Mouse (Mus musculus): ENCODE data around the gene Cul9.

The Cul9 gene

GRCm38 (mm10) chr17:46555673-46556583 is 9.7 kb upstream of the Cul9 start, which contains the start of gene Srf:
Gene Srf, minus strand, starts transcription at chr17:46556175.
- TF ChIP-seq GATA4 (IDR thresholded peaks at IDR 0.05; ENCODE audit: insufficient replicate concordance, low read length), result no peak

- TF ChIP-seq GATA4 (IDR thresholded peaks at IDR 0.05; ENCODE audit: insufficient replicate concordance, low read length), result no peak
These were observed 8.9 kb upstream of the Cul9 start for GRCm38 (mm10) chr17:46554977-46555672.

GRCm38 (mm10) chr17:46554646-46554976 is 8.4 kb upstream of the Cul9 start:
- no peak for TF ChIP-seq GATA4 (IDR thresholded peaks at IDR 0.05; ENCODE audit: insufficient replicate concordance, low read length)

GRCm38 (mm10) chr17:46553926-46554325 is 7.7 kb upstream of the Cul9 start:
- TF ChIP-seq GATA4 (IDR thresholded peaks at IDR 0.05; ENCODE audit: insufficient replicate concordance, low read length), result no peak

GRCm38 (mm10) chr17:46553469-46553868 is 7.3 kb upstream of the Cul9 start:
- TF ChIP-seq GATA4 (IDR thresholded peaks at IDR 0.05; ENCODE audit: insufficient replicate concordance, low read length), result no peak

GRCm38 (mm10) chr17:46552841-46553423 is 6.7 kb upstream of the Cul9 start:
- TF ChIP-seq GATA4 (IDR thresholded peaks at IDR 0.05; ENCODE audit: insufficient replicate concordance, low read length), result peak; percentile 82; the same call in 1 of the 2 replicates

- TF ChIP-seq GATA4 (IDR thresholded peaks at IDR 0.05; ENCODE audit: insufficient replicate concordance, low read length), result no peak
These were observed 6.0 kb upstream of the Cul9 start for GRCm38 (mm10) chr17:46552151-46552550.

GRCm38 (mm10) chr17:46551369-46551768 is 5.2 kb upstream of the Cul9 start:
- no peak for TF ChIP-seq GATA4 (IDR thresholded peaks at IDR 0.05; ENCODE audit: insufficient replicate concordance, low read length)

GRCm38 (mm10) chr17:46550904-46551303 is 4.7 kb upstream of the Cul9 start:
- no peak for TF ChIP-seq GATA4 (IDR thresholded peaks at IDR 0.05; ENCODE audit: insufficient replicate concordance, low read length)

- TF ChIP-seq GATA4 (IDR thresholded peaks at IDR 0.05; ENCODE audit: insufficient replicate concordance, low read length), result no peak
These were observed 3.5 kb upstream of the Cul9 start for GRCm38 (mm10) chr17:46549642-46550041.

GRCm38 (mm10) chr17:46549193-46549592 is 3.0 kb upstream of the Cul9 start:
- no peak for TF ChIP-seq GATA4 (IDR thresholded peaks at IDR 0.05; ENCODE audit: insufficient replicate concordance, low read length)

- no peak for TF ChIP-seq GATA4 (IDR thresholded peaks at IDR 0.05; ENCODE audit: insufficient replicate concordance, low read length)
These were observed 2.6 kb upstream of the Cul9 start for GRCm38 (mm10) chr17:46548741-46549140.

- TF ChIP-seq GATA4 (IDR thresholded peaks at IDR 0.05; ENCODE audit: insufficient replicate concordance, low read length), result no peak
These were observed 1.7 kb upstream of the Cul9 start for GRCm38 (mm10) chr17:46547923-46548322.

- TF ChIP-seq GATA4 (IDR thresholded peaks at IDR 0.05; ENCODE audit: insufficient replicate concordance, low read length), result no peak
These were observed 807 bp upstream of the Cul9 start for GRCm38 (mm10) chr17:46546995-46547394.

GRCm38 (mm10) chr17:46546591-46546990 is 403 bp upstream of the Cul9 start:
- TF ChIP-seq GATA4 (IDR thresholded peaks at IDR 0.05; ENCODE audit: insufficient replicate concordance, low read length), result no peak

- no peak for TF ChIP-seq GATA4 (IDR thresholded peaks at IDR 0.05; ENCODE audit: insufficient replicate concordance, low read length)
These were observed 2.5 kb downstream of the Cul9 start for GRCm38 (mm10) chr17:46543661-46544060.
